Mouse (Mus musculus): ENCODE measurements around the gene Pibf1.
A peak's percentile ranks its signal among the peaks of the same experiment; 100 is the strongest.

Pibf1 gene

GRCm38 (mm10) chr14:99266749-99267148 is 167.5 kb downstream of the Pibf1 start:
- DNase-seq (ENCODE audit: low spot score) = no peak

- no peak for DNase-seq (ENCODE audit: low spot score)
Measured at GRCm38 (mm10) chr14:99274056-99274455, 174.8 kb downstream of the Pibf1 start.

- no peak for DNase-seq (ENCODE audit: low spot score)
Measured at GRCm38 (mm10) chr14:99275827-99276226, 176.6 kb downstream of the Pibf1 start.

- no peak for DNase-seq (ENCODE audit: low spot score)
Measured at GRCm38 (mm10) chr14:99278312-99278711, 179.1 kb downstream of the Pibf1 start.

GRCm38 (mm10) chr14:99278763-99279486 is 179.7 kb downstream of the Pibf1 start:
- no peak for DNase-seq (ENCODE audit: low spot score)

GRCm38 (mm10) chr14:99280399-99280798 is 181.2 kb downstream of the Pibf1 start:
- DNase-seq (ENCODE audit: low spot score) = no peak

GRCm38 (mm10) chr14:99280825-99281433 is 181.7 kb downstream of the Pibf1 start:
- no peak for DNase-seq (ENCODE audit: low spot score)

- DNase-seq (ENCODE audit: low spot score) = no peak
Measured at GRCm38 (mm10) chr14:99285486-99285885, 186.3 kb downstream of the Pibf1 start.

GRCm38 (mm10) chr14:99292176-99292575 is 193.0 kb downstream of the Pibf1 start:
- no peak for DNase-seq (ENCODE audit: low spot score)

GRCm38 (mm10) chr14:99294424-99294823 is 195.2 kb downstream of the Pibf1 start:
- DNase-seq (ENCODE audit: low spot score) = no peak

GRCm38 (mm10) chr14:99295606-99296341 is 196.6 kb downstream of the Pibf1 start:
- no peak for DNase-seq (ENCODE audit: low spot score)

- peak; percentile 90 for DNase-seq (ENCODE audit: low spot score)
Measured at GRCm38 (mm10) chr14:99298385-99299021, 199.3 kb downstream of the Pibf1 start, which contains the start of gene Klf5. Gene Klf5, plus strand, starts transcription at chr14:99298691.

GRCm38 (mm10) chr14:99299022-99299481 is 199.8 kb downstream of the Pibf1 start:
- DNase-seq (ENCODE audit: low spot score) = peak; percentile 49

- no peak for DNase-seq (ENCODE audit: low spot score)
Measured at GRCm38 (mm10) chr14:99299701-99300191, 200.5 kb downstream of the Pibf1 start.

GRCm38 (mm10) chr14:99301472-99301871 is 202.2 kb downstream of the Pibf1 start:
- DNase-seq (ENCODE audit: low spot score) = peak; percentile 25

Data from urinary bladder, postnatal 25 days (tissue).